Comparison of ENCODE assay signal across 10 mouse cellular contexts in the genomic region with DNA sequence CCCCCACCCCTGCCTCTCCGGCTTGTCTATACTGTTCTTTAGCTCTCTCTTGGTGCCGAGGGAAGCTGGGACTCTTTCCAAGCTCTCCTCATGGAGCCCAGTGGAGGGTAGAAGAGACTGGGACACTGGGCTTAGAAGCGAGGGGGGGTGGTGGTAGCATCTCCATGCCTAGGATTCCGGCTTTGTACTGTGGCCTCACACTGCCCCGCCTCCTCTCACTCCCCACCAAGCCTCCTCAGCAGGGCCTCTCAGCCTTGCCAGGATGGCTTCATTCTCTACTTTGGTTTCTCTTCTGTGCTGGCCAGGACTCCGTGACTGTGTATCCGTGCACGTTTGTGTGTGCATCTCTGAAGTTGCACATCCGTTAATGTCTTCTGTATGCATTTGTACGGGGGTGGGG.
DNase-seq lines count a peak whose midpoint lies in the region; ATAC-seq and TF ChIP-seq lines count a peak whose summit lies in the region.
"Had no signal": no experiment of that assay in that cellular context is flagged by ENCODE, and none has a peak within 500 bp of the region (broad histone marks: within the 10 kb centered on the region; RNA-seq: fewer than 3 reads in every experiment).

No protein-coding gene starts in this region.

- H3K36me3 ChIP-seq in kidney, postnatal 0 days (ENCODE audit: insufficient read depth, low read length), result no peaks in the 10 kb centered on the region
- no peaks in the 10 kb centered on the region for H3K36me3 ChIP-seq in embryonic facial prominence, embryonic 14.5 days (ENCODE audit: control insufficient read depth, insufficient read depth, low read length)
- no peaks in the 10 kb centered on the region for H3K36me3 ChIP-seq in hindbrain, embryonic 15.5 days
- H3K36me3 ChIP-seq in midbrain, postnatal 0 days (ENCODE audit: insufficient read depth, low read length), result no peaks in the 10 kb centered on the region

- H3K4me1 ChIP-seq in kidney, postnatal 0 days (replicated peaks; ENCODE audit: insufficient read depth, low read length), result peaks cover 10% of the 10 kb centered on the region; the same call in 1 of the 2 replicates
- H3K4me1 ChIP-seq in embryonic facial prominence, embryonic 14.5 days (ENCODE audit: control insufficient read depth, insufficient read depth, low read length), result peaks cover 59% of the 10 kb centered on the region
- peaks cover 12% of the 10 kb centered on the region for H3K4me1 ChIP-seq in hindbrain, embryonic 15.5 days (replicated peaks)
- no peaks in the 10 kb centered on the region; the same call in 1 of the 2 replicates for H3K4me1 ChIP-seq in midbrain, postnatal 0 days (ENCODE audit: insufficient read depth, low read length)

- WGBS in kidney, postnatal 0 days, result 9% methylated on average over 10 of the region's 10 CpGs
- 4% methylated on average over 10 of the region's 10 CpGs for WGBS in embryonic facial prominence, embryonic 14.5 days
- WGBS in hindbrain, embryonic 15.5 days, result 5% methylated on average over 10 of the region's 10 CpGs
- 5% methylated on average over 10 of the region's 10 CpGs for WGBS in midbrain, postnatal 0 days

- H3K4me3 ChIP-seq in kidney, postnatal 0 days (replicated peaks; ENCODE audit: low read depth, low read length), result no peak overlapping the region
- H3K4me3 ChIP-seq in embryonic facial prominence, embryonic 14.5 days (ENCODE audit: low read depth, low read length), result peak overlapping the region; percentile 43
- H3K4me3 ChIP-seq in hindbrain, embryonic 15.5 days, result no peak overlapping the region
- H3K4me3 ChIP-seq in midbrain, postnatal 0 days (ENCODE audit: low read depth, low read length), result no peak overlapping the region

- TF ChIP-seq CTCF in kidney, postnatal 0 days (IDR thresholded peaks at IDR 0.05; ENCODE audit: low read depth), result no peak
- no peak for TF ChIP-seq CTCF in midbrain, postnatal 0 days (IDR thresholded peaks at IDR 0.05)

- H3K27ac ChIP-seq in kidney, postnatal 0 days, result peak overlapping the region; percentile 11; the same call in 1 of the 2 replicates
- H3K27ac ChIP-seq in embryonic facial prominence, embryonic 14.5 days (replicated peaks; ENCODE audit: low read depth, low read length), result peak overlapping the region; percentile 91
- no peak overlapping the region for H3K27ac ChIP-seq in hindbrain, embryonic 15.5 days (replicated peaks)
- no peak overlapping the region; the same call in 1 of the 2 replicates for H3K27ac ChIP-seq in midbrain, postnatal 0 days (ENCODE audit: low read depth, low read length)

- H3K27me3 ChIP-seq in kidney, postnatal 0 days (ENCODE audit: insufficient read depth, low read length), result no peaks in the 10 kb centered on the region
- H3K27me3 ChIP-seq in embryonic facial prominence, embryonic 14.5 days (replicated peaks; ENCODE audit: control insufficient read depth, insufficient read depth, low read length), result no peaks in the 10 kb centered on the region
- no peaks in the 10 kb centered on the region for H3K27me3 ChIP-seq in hindbrain, embryonic 15.5 days
- H3K27me3 ChIP-seq in midbrain, postnatal 0 days (ENCODE audit: insufficient read depth, low read length), result no peaks in the 10 kb centered on the region

- H3K9me3 ChIP-seq in kidney, postnatal 0 days (replicated peaks; ENCODE audit: low read length), result no peaks in the 10 kb centered on the region
- no peaks in the 10 kb centered on the region for H3K9me3 ChIP-seq in embryonic facial prominence, embryonic 14.5 days (ENCODE audit: control insufficient read depth, low read length)
- H3K9me3 ChIP-seq in hindbrain, embryonic 15.5 days, result no peaks in the 10 kb centered on the region
- H3K9me3 ChIP-seq in midbrain, postnatal 0 days (ENCODE audit: low read length), result no peaks in the 10 kb centered on the region

- ATAC-seq in kidney, postnatal 0 days (replicated peaks; ENCODE audit: low FRiP score, low read depth), result peak; percentile 11; the same call in 1 of the 2 replicates
- ATAC-seq in embryonic facial prominence, embryonic 14.5 days (ENCODE audit: low read depth), result peak; percentile 74
- peak; percentile 63 for ATAC-seq in hindbrain, embryonic 15.5 days (ENCODE audit: low FRiP score, low read depth)
- ATAC-seq in midbrain, postnatal 0 days (ENCODE audit: low FRiP score), result peak; percentile 6; the same call in 1 of the 2 replicates

- H3K9ac ChIP-seq in kidney, postnatal 0 days (ENCODE audit: low read depth, low read length), result no peak overlapping the region
- peak overlapping the region; percentile 64 for H3K9ac ChIP-seq in embryonic facial prominence, embryonic 14.5 days (ENCODE audit: low read depth, low read length)
- H3K9ac ChIP-seq in hindbrain, embryonic 15.5 days, result no peak overlapping the region
- H3K9ac ChIP-seq in midbrain, postnatal 0 days (replicated peaks; ENCODE audit: low read length, poor library complexity, severe bottlenecking), result 0 out of 2 replicates have a peak overlapping the region, but pooled peaks have one; percentile 39

- peak overlapping the region; percentile 46 for H3K4me2 ChIP-seq in kidney, postnatal 0 days (ENCODE audit: low read length)
- peak overlapping the region; percentile 62 for H3K4me2 ChIP-seq in embryonic facial prominence, embryonic 14.5 days (ENCODE audit: low read depth, low read length)
- H3K4me2 ChIP-seq in hindbrain, embryonic 15.5 days, result peak overlapping the region; percentile 48
- H3K4me2 ChIP-seq in midbrain, postnatal 0 days (ENCODE audit: low read depth, low read length, poor library complexity, severe bottlenecking), result peak overlapping the region; percentile 47

- DNase-seq in kidney, postnatal 0 days (ENCODE audit: low spot score), result peak; percentile 46
- DNase-seq in kidney, postnatal 10 days, result no peak
- DNase-seq in embryonic facial prominence, embryonic 14.5 days (ENCODE audit: low spot score), result peak; percentile 79
- peak; percentile 16 for DNase-seq in midbrain, postnatal 0 days (ENCODE audit: low spot score)
- no peak for DNase-seq in cerebellum, adult 9-10 months
- no peak for DNase-seq in gastrocnemius, postnatal 10 days
- DNase-seq in gastrocnemius, adult 18-20 months (ENCODE audit: low spot score), result no peak
- DNase-seq: kidney, postnatal 36 days; right cerebral cortex, postnatal 4 days had no signal

Comparison
In these comparisons a context has a peak if more than half of its experiments do, and no peak if none do; other contexts are left out.
1. DNase-seq: peak in kidney, postnatal 0 days (single experiment), embryonic facial prominence, embryonic 14.5 days (single experiment) and midbrain, postnatal 0 days (single experiment); none in kidney, postnatal 10 days (single experiment), cerebellum, adult 9-10 months (single experiment), gastrocnemius, postnatal 10 days (single experiment) and gastrocnemius, adult 18-20 months (single experiment).
2. ATAC-seq: peak in every context shown above with its lines; median percentile 74 in embryonic facial prominence, embryonic 14.5 days; 63 in hindbrain, embryonic 15.5 days; 11 in kidney, postnatal 0 days; 6 in midbrain, postnatal 0 days.
3. H3K27ac ChIP-seq: peak in kidney, postnatal 0 days (single experiment) and embryonic facial prominence, embryonic 14.5 days (single experiment); none in hindbrain, embryonic 15.5 days (single experiment) and midbrain, postnatal 0 days (single experiment).
4. H3K9ac ChIP-seq: peak in embryonic facial prominence, embryonic 14.5 days (single experiment) and midbrain, postnatal 0 days (single experiment); none in kidney, postnatal 0 days (single experiment) and hindbrain, embryonic 15.5 days (single experiment).
5. Peak in every context shown above with its lines, with median percentiles within 50 percentile points of each other: H3K4me2 ChIP-seq.